Mouse (Mus musculus) ES-E14 (cell line): ENCODE measurements around the gene Ovol3. TPM values are rescaled to one million over a fixed set of nuclear protein-coding genes. Genes with fewer than 3 reads are reported as not detected.

ENCODE experiments used
- DNase-seq: peaks from one replicate; pipeline ENCODE4 v3.0.0-alpha.2; 2013; ENCODE audit warnings: low read depth, low spot score
- H3K27ac ChIP-seq: 2 replicates; pipeline ENCODE4 v1.5.1; 2012; ENCODE audit warnings: low read depth, mild to moderate bottlenecking, low read length, moderate library complexity, mixed read lengths; ENCODE audit not compliant: poor library complexity, insufficient read depth, severe bottlenecking
- H3K36me3 ChIP-seq: 2 replicates; pipeline ENCODE4 v1.6.1; 2012; ENCODE audit warnings: mild to moderate bottlenecking, low read length, moderate library complexity, mixed read lengths; ENCODE audit not compliant: control insufficient read depth, poor library complexity, insufficient read depth, severe bottlenecking
- H3K4me1 ChIP-seq, 2 experiments: fragments of 150-350 bp in 1 of 2; sonication (generic) in 1 of 2; 2 replicates each; pipeline ENCODE4 v1.6.1; 2012; ENCODE audit warnings: low read length in 2 of 2, mild to moderate bottlenecking in 1 of 2, mixed read lengths in 1 of 2; ENCODE audit not compliant: control insufficient read depth in 2 of 2, insufficient read depth in 2 of 2, poor library complexity in 1 of 2
- H3K4me3 ChIP-seq, 2 experiments: fragments of 150-350 bp in 1 of 2; sonication (generic) in 1 of 2; 2 replicates each; pipeline ENCODE4 v1.5.1; 2012; ENCODE audit warnings: low read length in 2 of 2, low read depth in 1 of 2, mild to moderate bottlenecking in 1 of 2, mixed read lengths in 1 of 2; ENCODE audit not compliant: insufficient read depth in 1 of 2, poor library complexity in 1 of 2, severe bottlenecking in 1 of 2
- H3K9ac ChIP-seq: 2 replicates; pipeline ENCODE4 v1.6.1; 2012; ENCODE audit warnings: low read depth, mild to moderate bottlenecking, low read length, mixed read lengths; ENCODE audit not compliant: poor library complexity, insufficient read depth, severe bottlenecking
- H3K9me3 ChIP-seq: fragments of 150-350 bp; sonication (generic); 2 replicates; pipeline ENCODE4 v1.6.1; 2012; ENCODE audit warnings: low read depth, mild to moderate bottlenecking, low read length; ENCODE audit not compliant: control insufficient read depth, insufficient read depth
- CHD2 ChIP-seq: IDR thresholded peaks from 2 replicates; pipeline ENCODE4 v1.6.1; 2014; ENCODE audit warnings: mild to moderate bottlenecking, low read depth, low read length, inconsistent platforms
- HCFC1 ChIP-seq: IDR thresholded peaks from 2 replicates; pipeline ENCODE4 v1.6.1; 2012; ENCODE audit warnings: low read length, inconsistent platforms, borderline replicate concordance; ENCODE audit not compliant: insufficient read depth
- MAFK ChIP-seq: IDR thresholded peaks from 2 replicates; pipeline ENCODE4 v1.6.1; 2014; ENCODE audit warnings: mild to moderate bottlenecking, low read depth, low read length, inconsistent platforms; ENCODE audit not compliant: insufficient read depth
- ZC3H11A ChIP-seq: IDR thresholded peaks from 2 replicates; pipeline ENCODE4 v1.6.1; 2012; ENCODE audit warnings: low read depth, mild to moderate bottlenecking, inconsistent platforms, low read length, borderline replicate concordance
- ZNF384 ChIP-seq: IDR thresholded peaks from 2 replicates; pipeline ENCODE4 v1.6.1; 2012; ENCODE audit warnings: low read depth, low read length, inconsistent platforms
- in situ Hi-C, 2 experiments: fragments of 600-800 bp; cut with MboI; formaldehyde crosslinking; loops; one replicate each; pipeline ENCODE4 v1.15.1; 2025; ENCODE audit warnings: low sequenced_read_pairs in 2 of 2, inconsistent platforms in 1 of 2; ENCODE audit not compliant: unreplicated experiment in 2 of 2
- total RNA-seq: library from RNA; depleted of rRNA; stranded (reverse); fragments of 300-350 nt; gene quantifications from 2 replicates; pipeline ENCODE4 v1.2.3, GENCODE M21; 2012

Gene Ovol3
- total RNA-seq, 1 experiment = not detected

DNA sequence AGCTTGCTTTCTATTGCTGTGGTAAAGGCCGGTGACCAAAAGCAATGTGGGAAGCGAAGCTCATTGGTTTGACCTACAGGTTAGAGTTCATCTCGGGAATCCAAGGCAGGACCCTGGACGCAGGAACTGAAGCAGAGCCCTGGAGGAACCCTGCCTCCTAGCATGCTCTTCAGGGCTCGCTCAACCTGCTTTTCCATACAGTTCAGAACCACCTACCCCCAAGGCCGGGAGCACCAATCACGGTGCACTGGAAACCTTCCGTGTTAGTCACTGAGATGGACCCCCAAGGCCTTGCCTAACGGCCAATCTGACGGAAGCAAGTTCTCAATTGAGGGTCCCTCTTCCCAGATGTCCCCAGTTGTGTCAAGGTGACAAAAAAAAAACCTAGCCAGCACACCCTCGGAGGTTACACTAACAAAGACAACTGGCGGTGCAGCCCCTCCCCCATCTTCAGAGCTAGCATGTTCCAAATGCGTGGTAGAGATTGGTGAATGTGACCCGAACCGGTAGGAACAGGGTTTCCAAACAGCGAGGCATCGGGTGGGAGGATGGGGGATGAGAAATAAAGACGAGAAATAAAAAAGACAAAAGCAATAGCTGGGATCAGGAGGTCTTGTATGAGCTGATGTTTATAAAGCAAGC lies 35.9 kb downstream of the Ovol3 start:
- Histone ChIP-seq H3K4me3 (peak overlapping the region; percentile 7 to 21; a peak in 1 of 4 replicates), H3K27ac (peak overlapping the region; percentile 78), H3K36me3 (no peaks in the 10 kb centered on the region), H3K9ac (peak overlapping the region; percentile 39; the same call in 1 of the 2 replicates), H3K4me1 (peaks cover 8 to 26% of the 10 kb centered on the region in 2 experiments), H3K9me3 (no peaks in the 10 kb centered on the region)
- in situ Hi-C loops = no loop called here
- DNase-seq = no peak
- TF ChIP-seq ZNF384 (no peak), CHD2 (peak; percentile 34; the same call in 1 of the 2 replicates)

DNA sequence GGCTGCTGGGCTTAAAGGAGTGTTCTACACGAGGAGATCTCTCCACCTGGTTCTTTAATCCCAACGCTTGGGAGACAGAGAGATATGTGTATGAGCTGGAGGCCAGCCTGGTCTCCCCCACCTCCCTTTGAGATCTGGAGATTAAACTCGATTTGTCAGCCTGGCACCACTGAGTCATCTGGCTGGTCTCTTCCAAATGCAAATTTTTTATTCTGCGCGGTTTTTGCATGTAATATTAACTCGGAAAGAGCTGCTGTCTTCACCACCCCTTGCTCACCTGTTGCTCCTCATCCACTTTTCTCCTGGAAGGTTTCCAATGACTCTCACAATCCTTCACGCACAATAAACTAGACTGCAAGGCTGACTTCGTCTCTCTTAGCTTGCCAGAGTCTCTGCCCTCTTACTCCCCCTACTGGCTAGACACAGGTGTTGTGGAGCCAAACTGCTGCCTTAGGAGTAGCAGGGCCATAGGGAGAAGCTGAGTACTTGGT lies 37.0 kb downstream of the Ovol3 start, which contains the start of gene Capns1:
TSS of gene Capns1 (minus strand) at position 331 of the 491 bp plus-strand sequence.
- H3K27ac ChIP-seq = peak within 1 kb of the TSS; percentile 93
- in situ Hi-C loops = no loop called here
- H3K4me1 ChIP-seq = peaks cover 7 to 20% of the 10 kb centered on the region in 2 experiments
- peak; percentile 93 for DNase-seq
- H3K9me3 ChIP-seq = no peaks in the 10 kb centered on the region
- TF ChIP-seq MAFK (0 out of 2 replicates have a peak, but pooled peaks have one; percentile 28), ZNF384 (no peak), CHD2 (no peak), ZC3H11A (peak; percentile 37; the same call in 1 of the 2 replicates), HCFC1 (peak; percentile 56; the same call in 1 of the 2 replicates)
- no peaks in the 10 kb centered on the region for H3K36me3 ChIP-seq
- H3K9ac ChIP-seq = peak within 1 kb of the TSS; percentile 74
- peak within 1 kb of the TSS; percentile 34 to 37 for H3K4me3 ChIP-seq

- no peak for DNase-seq
- Histone ChIP-seq H3K36me3 (no peaks in the 10 kb centered on the region), H3K9me3 (no peaks in the 10 kb centered on the region), H3K4me1 (peaks cover 7 to 18% of the 10 kb centered on the region in 2 experiments), H3K9ac (peak overlapping the region; percentile 74), H3K27ac (peak overlapping the region; percentile 93), H3K4me3 (peak overlapping the region; percentile 34 to 37; a peak in 3 of 4 replicates)
- TF ChIP-seq ZC3H11A = no peak
- no peak for TF ChIP-seq CHD2
- TF ChIP-seq HCFC1 = no peak
- peak; percentile 40; the same call in 1 of the 2 replicates for TF ChIP-seq MAFK
- TF ChIP-seq ZNF384 = no peak
- in situ Hi-C loops = no loop called here
Observed at GRCm38 (mm10) chr7:30197592-30198129, 37.9 kb downstream of the Ovol3 start.

DNA sequence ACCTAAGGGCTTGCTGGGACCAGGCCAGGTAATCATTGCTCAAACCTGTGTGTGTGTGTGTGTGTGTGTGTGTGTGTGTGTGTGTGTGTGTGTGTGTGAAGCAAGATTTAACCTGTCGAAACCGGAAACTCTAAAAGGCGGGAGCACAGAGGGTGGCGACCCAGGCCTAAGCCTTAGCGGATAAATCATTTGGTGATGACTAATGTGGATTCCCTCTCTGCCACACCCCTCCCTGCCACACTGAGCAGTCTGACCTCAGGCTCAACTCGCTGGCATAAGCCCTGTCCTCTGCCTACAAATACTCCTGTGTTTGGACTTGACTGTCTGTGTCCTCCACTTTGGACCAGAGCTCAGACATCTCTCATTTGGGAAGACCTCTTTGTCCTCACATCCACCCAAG lies 39.4 kb downstream of the Ovol3 start:
- Histone ChIP-seq H3K27ac (peak overlapping the region; percentile 93), H3K4me3 (0 out of 4 replicates have a peak overlapping the region, but pooled peaks of 1 of the 2 experiments have one; percentile 80), H3K9me3 (no peaks in the 10 kb centered on the region), H3K36me3 (peaks cover 8% of the 10 kb centered on the region), H3K4me1 (peaks cover 7 to 16% of the 10 kb centered on the region in 2 experiments; a peak in 3 of 4 replicates), H3K9ac (peak overlapping the region; percentile 50; the same call in 1 of the 2 replicates)
- TF ChIP-seq MAFK = no peak
- in situ Hi-C loops = no loop called here
- DNase-seq = no peak
